Comparison of ENCODE assay signal across 8 mouse cellular contexts in genomic region chr9:92541977-92542561, GRCm38 (mm10). TPM values are rescaled to one million over a fixed set of nuclear protein-coding genes. Genes with fewer than 3 reads are reported as not detected.
A peak's percentile ranks its signal among the peaks of the same experiment; 100 is the strongest.
DNase-seq lines count a peak whose midpoint lies in the region; TF ChIP-seq lines count a peak whose summit lies in the region.

Plod2 (plus strand) TSS chr9:92542223.

- under 1% methylated on average over 67 of the region's 67 CpGs for WGBS in cerebellum, adult 2 months

- peaks cover 3% of the 10 kb centered on the region for H3K4me1 ChIP-seq in cerebellum, adult 2 months (ENCODE audit: control insufficient read depth, insufficient read depth, low read length)

- H3K27ac ChIP-seq in cerebellum, adult 2 months (ENCODE audit: insufficient read depth, low read length) = no peak within 1 kb of the TSS

- H3K4me3 ChIP-seq in cerebellum, adult 2 months (replicated peaks; ENCODE audit: insufficient read depth, low read depth, low read length) = peak within 1 kb of the TSS; percentile 70

- no peak for TF ChIP-seq POLR2A in cerebellum, adult 2 months (IDR thresholded peaks at IDR 0.05; ENCODE audit: borderline replicate concordance, insufficient read depth, low read length)

- no peak for TF ChIP-seq CTCF in cerebellum, adult 2 months (IDR thresholded peaks at IDR 0.05; ENCODE audit: borderline replicate concordance, insufficient read depth, low read depth, low read length)

- intact Hi-C loops in heart, postnatal 36 days (cut with DNase I) = loop anchor here (1.0 to 10.0 kb wide), 3 partner anchors 50 to 1993 kb away; partner anchors contain the start of gene 1190002N15Rik

- DNase-seq in NIH3T3 (ENCODE audit: low read depth) = peak; percentile 80
- DNase-seq in cerebellum, adult 2 months = peak; percentile 41 to 61
- peak; percentile 80 for DNase-seq in forelimb bud, embryonic 11.5 days (ENCODE audit: low read depth, low spot score)
- peak; percentile 80 to 86 for DNase-seq in heart, postnatal 36 days
- peak; percentile 10 for DNase-seq in layer of hippocampus, adult 9-11 months
- peak; percentile 66 for DNase-seq in lung, postnatal 25 days (ENCODE audit: low spot score)
- DNase-seq in retina, adult 2 months (ENCODE audit: low read depth, low spot score) = peak; percentile 13
- peak; percentile 78 for DNase-seq in thymus, postnatal 4 days

- H3K27me3 ChIP-seq in cerebellum, adult 2 months (ENCODE audit: control insufficient read depth, insufficient read depth, low read length) = no peaks in the 10 kb centered on the region

RNA-seq across cellular contexts. Expression of gene Plod2, which starts in this region (rescaled TPM):
- 9.7 and 10.3 TPM in 2 replicates for polyA plus RNA-seq in cerebellum, adult 2 months (2012; rRNA removed)
- 10 to 100 TPM; 19.3 to 20.6 TPM for total RNA-seq in heart, postnatal 36 days (2021)

Comparison
In these comparisons a context has a peak if more than half of its experiments do, and no peak if none do; other contexts are left out.
1. DNase-seq: peak in every context shown above with its lines; median percentile 83 in heart, postnatal 36 days; 80 in NIH3T3; 80 in forelimb bud, embryonic 11.5 days; 78 in thymus, postnatal 4 days; 66 in lung, postnatal 25 days; 51 in cerebellum, adult 2 months; 13 in retina, adult 2 months; 10 in layer of hippocampus, adult 9-11 months.